Mouse (Mus musculus) retina, adult 2 months (tissue): ENCODE results near the gene Kcnab2.

Source experiments
- DNase-seq: peaks from one replicate; pipeline ENCODE4 v3.0.0-alpha.2; 2012; ENCODE audit warnings: low read depth, low spot score

Kcnab2 gene

GRCm38 (mm10) chr4:152477466-152478223, at the start of gene Kcnab2:
Kcnab2 (minus strand) TSS chr4:152477871.
- peak; percentile 99 for DNase-seq

GRCm38 (mm10) chr4:152520083-152520482, 42.4 kb upstream of the Kcnab2 start:
- peak; percentile 29 for DNase-seq

GRCm38 (mm10) chr4:152519106-152519505, 41.4 kb upstream of the Kcnab2 start:
- DNase-seq: no peak

- DNase-seq: no peak
These were observed 37.2 kb upstream of the Kcnab2 start for GRCm38 (mm10) chr4:152514884-152515283.

GRCm38 (mm10) chr4:152512221-152512925, 34.7 kb upstream of the Kcnab2 start:
- no peak for DNase-seq

- no peak for DNase-seq
These were observed 16.7 kb upstream of the Kcnab2 start for GRCm38 (mm10) chr4:152494360-152494879.

- peak; percentile 59 for DNase-seq
These were observed 13.7 kb upstream of the Kcnab2 start for GRCm38 (mm10) chr4:152491250-152491899.

GRCm38 (mm10) chr4:152490311-152490710, 12.6 kb upstream of the Kcnab2 start:
- DNase-seq: no peak

GRCm38 (mm10) chr4:152488046-152488445, 10.4 kb upstream of the Kcnab2 start:
- DNase-seq: peak; percentile 64

- no peak for DNase-seq
These were observed 2.8 kb upstream of the Kcnab2 start for GRCm38 (mm10) chr4:152480426-152480825.

GRCm38 (mm10) chr4:152478224-152478567, 525 bp upstream of the Kcnab2 start:
- DNase-seq: no peak

GRCm38 (mm10) chr4:152477106-152477465, 585 bp downstream of the Kcnab2 start:
- DNase-seq: no peak

GRCm38 (mm10) chr4:152476427-152477023, 1.1 kb downstream of the Kcnab2 start, which contains the start of gene Nphp4:
Nphp4 (plus strand) TSS chr4:152476706.
- DNase-seq: no peak

GRCm38 (mm10) chr4:152475941-152476340, 1.7 kb downstream of the Kcnab2 start:
- no peak for DNase-seq

GRCm38 (mm10) chr4:152467951-152468350, 9.7 kb downstream of the Kcnab2 start:
- no peak for DNase-seq

- no peak for DNase-seq
These were observed 11.1 kb downstream of the Kcnab2 start for GRCm38 (mm10) chr4:152466601-152467000.

- peak; percentile 73 for DNase-seq
These were observed 12.6 kb downstream of the Kcnab2 start for GRCm38 (mm10) chr4:152465116-152465515.

GRCm38 (mm10) chr4:152463147-152463546, 14.5 kb downstream of the Kcnab2 start:
- DNase-seq: no peak

GRCm38 (mm10) chr4:152462516-152462915, 15.2 kb downstream of the Kcnab2 start:
- no peak for DNase-seq

GRCm38 (mm10) chr4:152457673-152458072, 20.0 kb downstream of the Kcnab2 start:
- no peak for DNase-seq

- no peak for DNase-seq
These were observed 21.1 kb downstream of the Kcnab2 start for GRCm38 (mm10) chr4:152456609-152457008.

- DNase-seq: no peak
These were observed 23.5 kb downstream of the Kcnab2 start for GRCm38 (mm10) chr4:152454153-152454552.
